Mouse (Mus musculus): ENCODE results near the gene Fbll1.

DNA sequence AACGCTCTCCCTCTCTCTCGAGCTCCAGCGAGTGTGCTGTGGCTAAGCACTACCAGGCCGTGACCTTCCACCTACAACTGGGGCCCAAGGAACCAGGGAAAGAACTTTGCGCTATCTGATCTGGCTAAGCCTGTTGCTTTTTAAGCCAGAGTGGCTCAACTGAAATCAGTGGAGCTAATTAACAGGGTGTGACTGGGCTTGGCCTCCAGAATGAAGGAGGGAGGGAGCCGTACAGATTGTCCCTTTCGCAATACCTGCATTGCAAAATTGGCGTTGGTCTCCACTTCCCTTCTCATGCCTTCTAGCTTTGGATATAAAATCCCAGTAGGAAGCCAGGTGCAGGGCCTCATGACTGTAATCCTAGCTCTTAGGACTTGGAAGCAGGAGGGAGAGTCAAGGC is 48.1 kb downstream of the Fbll1 start:
- no peak for TF ChIP-seq CTCF (IDR thresholded peaks at IDR 0.05; ENCODE audit: extremely low read depth, insufficient read depth, insufficient read length, insufficient replicate concordance)
- TF ChIP-seq POLR2A (IDR thresholded peaks at IDR 0.05; ENCODE audit: low read depth, low read length) = no peak
